Mouse (Mus musculus) midbrain, embryonic 12.5 days (tissue): ENCODE data around the gene Ccdc60. TPM values are rescaled to one million over a fixed set of nuclear protein-coding genes. Genes with fewer than 3 reads are reported as not detected.
"Not testable (repeated sequence)": the region's sequence is repeated elsewhere in the genome, so short reads cannot be mapped to it uniquely, and the experiment has no call there.

Source experiments
- ATAC-seq: fragments of 200-750 bp; cut with Nextera tagmentation; 2 replicates; pipeline ENCODE4 v1.8.0; 2017; ENCODE audit warnings: low read depth, moderate TSS enrichment, moderate library complexity; ENCODE audit not compliant: low FRiP score
- H3K27ac ChIP-seq: fragments of 300-500 bp; sonication (generic); replicated peaks from 2 replicates; pipeline ENCODE4 v1.5.1; 2016; ENCODE audit warnings: mild to moderate bottlenecking
- H3K27me3 ChIP-seq: fragments of 300-500 bp; sonication (generic); 2 replicates; pipeline ENCODE4 v1.6.1; 2016; ENCODE audit warnings: mild to moderate bottlenecking
- H3K36me3 ChIP-seq: fragments of 300-500 bp; sonication (generic); 2 replicates; pipeline ENCODE4 v1.6.1; 2016
- H3K4me1 ChIP-seq: fragments of 300-500 bp; sonication (generic); 2 replicates; pipeline ENCODE4 v1.6.1; 2016
- H3K4me2 ChIP-seq: fragments of 300-500 bp; sonication (generic); replicated peaks from 2 replicates; pipeline ENCODE4 v1.6.1; 2016; ENCODE audit warnings: mild to moderate bottlenecking, moderate library complexity
- H3K4me3 ChIP-seq: fragments of 300-500 bp; sonication (generic); 2 replicates; pipeline ENCODE4 v1.5.1; 2016; ENCODE audit warnings: mild to moderate bottlenecking
- H3K9ac ChIP-seq: fragments of 300-500 bp; sonication (generic); replicated peaks from 2 replicates; pipeline ENCODE4 v1.6.1; 2016; ENCODE audit warnings: mild to moderate bottlenecking, moderate library complexity
- H3K9me3 ChIP-seq: fragments of 300-500 bp; sonication (generic); 2 replicates; pipeline ENCODE4 v1.6.1; 2016; ENCODE audit warnings: mild to moderate bottlenecking
- WGBS: fragments of 180-500 bp; shearing (Covaris S2); methylation state at CpG from one replicate; pipeline ENCODE4 v1.1.7; 2016; 5-methylcytosine and 5-hydroxymethylcytosine counted together
- polyA plus RNA-seq: library from polyadenylated mRNA; unstranded; fragments of >200 nt; fragmentation: Nextera tagmentation; extraction: Ambion mirVana; gene quantifications from 2 replicates; pipeline ENCODE4 v1.2.1, GENCODE M21; 2016

Ccdc60 gene
- polyA plus RNA-seq, 1 experiment from 2014 or later, result 2.4 TPM

DNA sequence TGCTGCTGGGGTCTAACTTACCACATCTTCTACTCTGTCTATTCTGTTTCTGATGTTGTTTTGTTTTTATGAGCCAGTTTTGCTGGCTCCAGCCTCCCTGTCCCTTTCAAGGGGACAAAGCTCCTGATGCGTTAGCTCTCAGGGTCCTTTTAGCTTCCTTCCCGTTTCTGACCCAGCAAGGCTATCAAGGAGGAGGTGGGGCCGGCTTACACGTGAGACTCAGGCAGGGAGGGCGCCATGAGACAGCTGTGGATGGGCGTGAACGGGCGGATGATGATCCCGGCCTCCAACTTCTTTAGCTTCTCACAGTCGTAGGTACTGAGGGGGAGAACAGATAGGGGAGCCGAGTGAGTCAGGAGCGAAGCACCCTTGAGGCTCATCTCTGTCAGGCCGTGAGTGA, 108.2 kb downstream of the Ccdc60 start:
- 36% methylated on average over 13 of the region's 13 CpGs for WGBS
- no peak overlapping the region for H3K4me2 ChIP-seq

DNA sequence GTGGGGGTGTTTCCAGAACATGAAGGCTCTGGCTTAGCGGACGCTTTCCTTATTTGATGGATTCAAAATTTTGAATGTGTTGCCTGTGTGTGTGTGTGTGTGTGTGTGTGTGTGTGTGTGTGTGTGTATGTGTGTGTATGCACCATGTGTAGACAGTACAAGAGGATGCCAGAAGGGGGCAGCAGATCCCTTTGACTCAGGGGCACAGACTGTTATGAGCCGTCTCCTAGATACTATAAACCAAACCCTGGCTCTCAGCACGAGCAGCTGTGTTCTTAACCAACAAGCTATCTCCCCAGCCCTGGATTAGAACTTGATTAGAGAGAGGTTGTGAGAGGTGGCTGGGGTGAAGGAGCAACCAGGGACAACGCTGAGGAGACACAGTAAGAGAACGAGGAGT, 117.1 kb downstream of the Ccdc60 start:
- Histone ChIP-seq H3K27ac (no peak overlapping the region), H3K36me3 (no peaks in the 10 kb centered on the region), H3K9ac (no peak overlapping the region), H3K4me3 (no peak overlapping the region), H3K9me3 (no peaks in the 10 kb centered on the region), H3K4me2 (no peak overlapping the region), H3K27me3 (peaks cover 3% of the 10 kb centered on the region; the same call in 1 of the 2 replicates), H3K4me1 (no peaks in the 10 kb centered on the region)
- WGBS, result 96% methylated on average over 6 of the region's 6 CpGs
- no peak for ATAC-seq

More for the DNA sequence above, 108.2 kb downstream of the Ccdc60 start:
- ATAC-seq, result no peak
- H3K4me1 ChIP-seq, result peaks cover 12% of the 10 kb centered on the region
- H3K36me3 ChIP-seq, result no peaks in the 10 kb centered on the region
- H3K9me3 ChIP-seq, result no peaks in the 10 kb centered on the region
- no peak overlapping the region for H3K9ac ChIP-seq
- no peak overlapping the region for H3K27ac ChIP-seq
- peaks cover 9% of the 10 kb centered on the region; the same call in 1 of the 2 replicates for H3K27me3 ChIP-seq
- H3K4me3 ChIP-seq, result no peak overlapping the region

DNA sequence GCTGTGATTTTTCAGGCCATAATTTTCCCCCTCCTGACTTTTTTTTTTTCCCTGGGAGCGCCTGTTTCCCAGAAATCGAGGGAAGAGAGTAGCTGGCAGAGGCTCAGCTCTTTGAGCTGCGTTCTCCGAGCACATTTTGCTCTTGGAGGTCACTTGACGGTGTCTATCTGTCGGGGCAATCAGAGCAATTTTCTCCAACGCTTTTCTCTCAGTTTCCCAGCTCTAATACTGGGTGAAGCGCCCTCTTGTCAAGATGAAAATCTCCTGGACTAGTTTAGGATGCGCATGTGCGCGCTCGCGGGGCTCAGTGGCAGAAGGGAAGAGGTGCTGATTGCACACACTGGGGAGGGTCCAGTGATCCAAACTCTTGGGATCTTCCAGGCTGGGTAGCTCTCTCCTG, 121.8 kb downstream of the Ccdc60 start:
- no peak for ATAC-seq

DNA sequence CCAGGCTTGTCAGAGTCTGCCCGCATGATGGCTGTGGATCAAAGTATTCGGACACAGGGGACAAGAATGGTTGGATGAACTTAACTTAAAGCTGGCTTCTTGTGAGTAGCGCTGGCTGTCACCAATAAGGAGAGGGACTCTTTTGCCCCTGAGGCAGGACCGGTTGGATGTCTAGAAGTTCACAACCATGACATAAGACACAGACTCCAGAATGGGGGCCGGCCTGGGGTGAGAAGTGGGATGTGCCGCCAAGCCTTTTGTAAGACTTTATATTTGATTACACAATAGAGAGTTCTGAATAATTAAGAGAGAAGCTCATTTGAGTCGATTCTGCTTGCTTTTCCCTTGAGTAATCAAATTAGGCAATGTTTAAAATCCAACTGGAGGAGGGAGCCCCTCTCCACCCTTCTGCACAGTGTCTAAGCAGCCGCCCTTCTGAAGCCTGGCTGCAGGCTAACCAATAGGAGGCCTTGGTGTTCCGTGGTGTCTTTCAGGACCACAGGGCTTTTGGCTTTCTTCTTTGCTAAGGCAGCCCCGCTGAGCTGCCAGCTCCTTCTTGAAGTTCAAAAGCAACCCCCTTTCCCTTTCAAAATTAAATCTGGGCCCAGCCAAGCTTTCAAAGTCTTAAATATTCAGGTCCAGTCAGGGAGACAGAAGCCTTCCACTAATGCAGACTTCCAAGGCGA, 123.4 kb downstream of the Ccdc60 start:
- no peak overlapping the region for H3K9ac ChIP-seq
- peak; percentile 71; the same call in 1 of the 2 replicates for ATAC-seq
- H3K4me2 ChIP-seq, result no peak overlapping the region; the same call in 1 of the 2 replicates
- 47% methylated on average over 11 of the region's 11 CpGs for WGBS
- H3K27me3 ChIP-seq, result no peaks in the 10 kb centered on the region
- H3K4me3 ChIP-seq, result no peak overlapping the region
- peak overlapping the region; percentile 46; the same call in 1 of the 2 replicates for H3K27ac ChIP-seq
- H3K4me1 ChIP-seq, result peaks cover 16% of the 10 kb centered on the region
- H3K36me3 ChIP-seq, result no peaks in the 10 kb centered on the region
- H3K9me3 ChIP-seq, result no peaks in the 10 kb centered on the region

More for the DNA sequence above, 121.8 kb downstream of the Ccdc60 start:
- Histone ChIP-seq H3K27ac (no peak overlapping the region), H3K4me3 (no peak overlapping the region), H3K4me1 (peaks cover 16% of the 10 kb centered on the region), H3K27me3 (no peaks in the 10 kb centered on the region), H3K36me3 (no peaks in the 10 kb centered on the region), H3K4me2 (no peak overlapping the region), H3K9me3 (no peaks in the 10 kb centered on the region), H3K9ac (no peak overlapping the region)
- WGBS, result 82% methylated on average over 13 of the region's 13 CpGs

DNA sequence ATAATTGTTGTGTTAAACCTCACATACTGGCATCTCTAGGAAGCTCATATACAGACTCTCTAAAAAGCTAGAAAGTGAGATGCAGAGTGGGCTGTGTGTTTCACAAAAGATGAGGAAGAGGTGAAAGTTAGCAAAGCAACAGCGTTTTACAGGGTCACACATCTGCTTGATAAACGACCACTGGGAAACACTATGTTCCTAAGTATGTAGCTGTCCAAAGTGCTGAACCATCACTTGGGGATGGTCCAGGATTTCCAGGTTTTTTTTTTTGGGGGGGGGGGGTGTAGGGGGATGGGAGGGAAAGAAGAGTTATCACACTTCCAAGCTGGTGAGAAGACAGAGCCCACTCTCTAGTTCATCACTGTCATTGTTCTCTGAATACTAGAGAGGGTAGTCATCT, 134.0 kb downstream of the Ccdc60 start:
- H3K27ac ChIP-seq, result no peak overlapping the region
- H3K9ac ChIP-seq, result no peak overlapping the region
- WGBS, result 39% methylated on average over 2 of the region's 2 CpGs
- no peak overlapping the region for H3K4me3 ChIP-seq
- no peaks in the 10 kb centered on the region for H3K4me1 ChIP-seq
- H3K9me3 ChIP-seq, result no peaks in the 10 kb centered on the region
- H3K36me3 ChIP-seq, result no peaks in the 10 kb centered on the region
- H3K27me3 ChIP-seq, result no peaks in the 10 kb centered on the region
- H3K4me2 ChIP-seq, result no peak overlapping the region
- no peak for ATAC-seq

DNA sequence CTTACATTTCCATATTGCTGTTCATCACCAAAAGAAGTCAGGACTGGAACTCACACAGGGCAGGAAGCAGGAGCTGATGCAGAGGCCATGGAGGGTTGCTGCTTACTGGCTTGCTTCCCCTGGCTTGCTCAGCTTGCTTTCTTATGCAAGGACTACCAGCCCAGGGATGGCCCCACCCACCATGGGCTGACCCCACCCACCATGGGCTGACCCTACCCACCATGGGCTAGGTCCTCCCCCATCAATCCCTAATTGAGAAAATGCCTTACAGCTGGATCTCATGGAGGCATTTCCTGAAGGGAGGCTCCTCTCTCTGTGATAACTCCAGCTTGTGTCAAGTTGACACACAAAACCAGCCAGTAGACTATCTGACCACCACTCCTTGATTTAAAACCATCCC, 142.3 kb downstream of the Ccdc60 start:
- not testable (repeated sequence) for H3K36me3 ChIP-seq, ATAC-seq, H3K9ac ChIP-seq, H3K27me3 ChIP-seq, H3K27ac ChIP-seq, H3K4me2 ChIP-seq, H3K4me3 ChIP-seq, H3K4me1 ChIP-seq, H3K9me3 ChIP-seq

DNA sequence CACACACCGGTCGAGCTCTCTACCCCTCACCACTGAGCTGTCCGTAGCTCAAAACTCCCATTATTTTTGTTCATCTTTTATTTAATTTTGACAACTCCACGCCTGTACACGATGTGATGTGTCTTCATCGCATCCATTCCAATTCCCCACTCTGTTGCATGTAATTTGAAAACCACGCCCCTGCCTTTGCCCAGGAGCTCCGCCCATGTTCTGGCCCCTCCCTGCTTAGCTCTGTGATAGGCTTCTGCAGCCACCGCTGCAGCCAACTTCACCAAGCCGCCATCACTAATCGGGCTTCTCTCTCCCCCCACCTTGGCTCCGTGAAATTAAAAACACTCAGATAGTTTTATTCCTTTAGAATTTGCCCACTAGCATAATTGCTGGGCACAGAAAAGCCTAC, 144.1 kb downstream of the Ccdc60 start:
- Histone ChIP-seq H3K4me1 (no peaks in the 10 kb centered on the region), H3K9me3 (no peaks in the 10 kb centered on the region), H3K27ac (no peak overlapping the region), H3K4me3 (no peak overlapping the region), H3K4me2 (no peak overlapping the region), H3K27me3 (no peaks in the 10 kb centered on the region), H3K9ac (no peak overlapping the region), H3K36me3 (no peaks in the 10 kb centered on the region)
- 66% methylated on average over 12 of the region's 12 CpGs for WGBS
- no peak for ATAC-seq

DNA sequence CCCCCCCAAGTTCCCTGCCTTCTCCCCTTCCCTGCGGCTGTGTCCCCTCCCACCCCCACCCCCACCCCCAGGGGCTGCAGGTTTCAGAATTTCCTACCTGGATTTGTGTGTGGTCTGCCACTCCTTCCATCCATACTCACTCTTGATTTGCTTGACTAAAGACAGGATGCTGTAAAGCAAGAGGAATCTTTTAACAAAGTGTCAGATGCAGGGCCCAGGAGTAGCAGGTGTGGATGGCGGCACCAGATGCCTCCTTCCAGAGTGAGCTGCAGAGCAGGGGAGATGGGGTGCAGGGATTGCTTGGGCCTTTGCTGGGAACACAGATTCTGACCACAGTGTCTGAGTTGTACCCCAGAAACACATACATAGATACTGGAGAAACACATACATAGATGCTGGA, 148.1 kb downstream of the Ccdc60 start:
- no peaks in the 10 kb centered on the region for H3K4me1 ChIP-seq
- WGBS, result 42% methylated on average over 2 of the region's 2 CpGs

DNA sequence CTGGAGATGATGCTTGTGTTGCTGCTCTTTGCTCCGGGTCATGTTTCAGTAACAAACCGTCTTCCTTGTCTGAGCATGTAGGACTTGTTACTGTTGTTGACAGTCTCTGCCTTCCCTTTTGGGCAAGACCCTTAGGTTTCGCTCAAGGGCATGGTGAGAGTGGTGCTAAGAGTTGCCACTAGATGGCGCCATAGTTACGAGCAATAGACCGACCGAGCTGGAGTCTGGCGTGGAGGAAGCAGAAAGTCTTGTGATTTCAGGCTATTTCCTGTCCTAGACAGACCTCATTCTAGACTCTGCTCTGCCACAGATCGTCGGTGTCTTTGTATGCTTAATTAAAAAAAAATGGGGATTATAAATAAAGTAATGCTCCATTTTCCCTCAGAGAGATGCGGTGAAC, 165.4 kb downstream of the Ccdc60 start:
- Histone ChIP-seq H3K27ac (no peak overlapping the region), H3K9ac (no peak overlapping the region), H3K4me3 (no peak overlapping the region), H3K36me3 (no peaks in the 10 kb centered on the region), H3K4me2 (no peak overlapping the region), H3K4me1 (no peaks in the 10 kb centered on the region), H3K9me3 (no peaks in the 10 kb centered on the region), H3K27me3 (peaks cover 4% of the 10 kb centered on the region; the same call in 1 of the 2 replicates)
- ATAC-seq, result 0 out of 2 replicates have a peak, but pooled peaks have one; percentile 23
- 10% methylated on average over 11 of the region's 11 CpGs for WGBS

More for the DNA sequence above, 148.1 kb downstream of the Ccdc60 start:
- Histone ChIP-seq H3K9me3 (no peaks in the 10 kb centered on the region), H3K9ac (no peak overlapping the region), H3K27me3 (no peaks in the 10 kb centered on the region), H3K36me3 (no peaks in the 10 kb centered on the region), H3K27ac (no peak overlapping the region), H3K4me2 (no peak overlapping the region), H3K4me3 (no peak overlapping the region)
- no peak for ATAC-seq

DNA sequence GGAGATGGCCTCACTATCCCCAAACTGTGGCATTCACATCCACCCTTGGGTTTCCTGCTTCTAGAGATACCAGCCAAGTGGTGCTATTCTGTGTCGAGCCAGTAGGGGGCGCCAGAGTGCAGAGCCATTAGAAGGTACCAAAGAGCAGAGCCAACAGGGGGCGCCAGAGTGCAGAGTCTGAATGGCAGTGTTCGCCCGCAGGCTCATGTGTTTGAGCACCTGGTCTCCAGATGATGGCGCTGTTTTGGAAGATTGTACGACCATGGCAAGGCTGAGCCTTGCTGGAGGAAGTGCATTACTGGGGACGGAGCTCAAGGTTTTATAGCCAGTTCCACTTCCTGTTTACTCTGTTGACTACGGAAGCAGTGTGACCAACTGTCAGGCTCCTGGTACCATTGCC, 172.2 kb downstream of the Ccdc60 start:
- Histone ChIP-seq H3K27me3 (no peaks in the 10 kb centered on the region), H3K4me3 (no peak overlapping the region), H3K9ac (no peak overlapping the region), H3K4me1 (no peaks in the 10 kb centered on the region), H3K36me3 (no peaks in the 10 kb centered on the region), H3K4me2 (no peak overlapping the region), H3K9me3 (no peaks in the 10 kb centered on the region), H3K27ac (no peak overlapping the region)
- 49% methylated on average over 9 of the region's 9 CpGs for WGBS
- no peak for ATAC-seq

DNA sequence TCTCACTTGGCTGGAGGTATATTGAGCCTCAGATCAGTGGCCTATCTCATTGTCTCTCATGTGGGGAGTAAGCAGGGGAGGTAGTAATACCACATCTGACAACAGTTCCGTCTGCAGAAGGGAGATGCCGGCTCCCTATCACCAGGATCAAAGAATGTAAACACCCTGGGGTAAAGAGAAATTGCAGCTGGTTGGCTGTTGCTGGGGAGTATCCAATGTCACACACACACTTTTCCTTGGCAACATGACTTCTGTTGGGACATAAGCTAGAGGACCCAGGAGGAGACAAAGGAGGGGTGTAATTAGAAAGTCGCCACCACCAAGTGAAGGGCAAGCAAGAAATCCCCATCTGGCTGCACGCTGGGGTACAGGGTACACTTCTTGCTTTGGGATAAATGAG, 172.7 kb downstream of the Ccdc60 start:
- Histone ChIP-seq H3K4me2 (no peak overlapping the region), H3K4me1 (no peaks in the 10 kb centered on the region), H3K9ac (no peak overlapping the region), H3K4me3 (no peak overlapping the region), H3K9me3 (no peaks in the 10 kb centered on the region), H3K27me3 (no peaks in the 10 kb centered on the region), H3K27ac (no peak overlapping the region), H3K36me3 (no peaks in the 10 kb centered on the region)
- ATAC-seq, result no peak
- 65% methylated on average over 4 of the region's 4 CpGs for whole genome bisulfite sequencing

DNA sequence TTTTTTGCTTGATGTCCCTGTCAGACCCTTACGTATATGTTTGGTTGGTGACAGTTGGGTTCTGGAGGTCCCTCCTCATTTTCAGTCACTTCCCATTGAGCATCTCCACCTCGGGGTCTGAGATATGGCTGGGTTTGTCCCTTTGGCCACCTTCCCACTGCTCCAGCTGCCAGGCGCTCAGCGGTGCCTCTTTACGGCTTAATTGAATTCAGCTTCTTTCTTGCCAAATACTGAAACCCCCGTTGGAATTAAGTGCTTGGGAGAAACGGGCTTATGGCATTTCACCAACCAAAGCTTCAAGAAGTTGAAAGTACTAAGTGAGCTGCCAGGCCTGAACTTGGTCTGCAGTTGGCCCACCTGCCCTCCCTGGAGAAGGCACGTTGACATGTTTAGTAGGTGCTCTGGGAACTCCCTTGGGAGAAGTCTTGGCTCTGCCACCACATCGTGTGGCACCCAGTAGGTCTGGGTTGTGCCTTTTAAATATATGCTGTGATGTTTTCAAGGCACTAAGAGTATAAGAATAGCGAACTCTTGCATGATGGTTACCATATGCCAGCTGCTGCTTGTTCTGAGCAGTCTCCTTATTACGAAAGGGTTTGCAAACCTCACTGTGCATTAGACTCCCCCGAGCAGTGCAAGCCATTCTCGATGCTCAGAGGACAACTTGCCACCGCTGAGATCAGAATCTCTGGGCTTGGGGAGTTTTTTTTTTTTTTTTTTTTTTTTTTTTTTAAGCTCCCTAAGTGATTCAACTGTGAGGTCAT, 173.5 kb downstream of the Ccdc60 start:
- Histone ChIP-seq H3K9me3 (no peaks in the 10 kb centered on the region), H3K4me3 (no peak overlapping the region), H3K9ac (no peak overlapping the region), H3K27ac (no peak overlapping the region), H3K27me3 (no peaks in the 10 kb centered on the region), H3K4me2 (no peak overlapping the region), H3K36me3 (no peaks in the 10 kb centered on the region), H3K4me1 (no peaks in the 10 kb centered on the region)
- ATAC-seq, result no peak
- whole genome bisulfite sequencing, result 75% methylated on average over 14 of the region's 14 CpGs
